Mouse (Mus musculus): ENCODE results near the gene Rnf150.

- TF ChIP-seq CTCF (IDR thresholded peaks at IDR 0.05; ENCODE audit: borderline replicate concordance, control insufficient read depth, extremely low read depth, insufficient read depth, low read length, poor library complexity) (no peak), POLR2A (IDR thresholded peaks at IDR 0.05; ENCODE audit: control insufficient read depth, extremely low read depth, insufficient read depth, low read length, poor library complexity) (no peak)
Observed at GRCm38 (mm10) chr8:82846730-82847129, 16.4 kb upstream of the Rnf150 start.
